Mouse (Mus musculus): ENCODE data around the gene Tbc1d17. TPM values are rescaled to one million over a fixed set of nuclear protein-coding genes. Genes with fewer than 3 reads are reported as not detected.

Gene Tbc1d17
- polyA plus RNA-seq, 1 experiment from 2014 or later: 108 TPM

DNA sequence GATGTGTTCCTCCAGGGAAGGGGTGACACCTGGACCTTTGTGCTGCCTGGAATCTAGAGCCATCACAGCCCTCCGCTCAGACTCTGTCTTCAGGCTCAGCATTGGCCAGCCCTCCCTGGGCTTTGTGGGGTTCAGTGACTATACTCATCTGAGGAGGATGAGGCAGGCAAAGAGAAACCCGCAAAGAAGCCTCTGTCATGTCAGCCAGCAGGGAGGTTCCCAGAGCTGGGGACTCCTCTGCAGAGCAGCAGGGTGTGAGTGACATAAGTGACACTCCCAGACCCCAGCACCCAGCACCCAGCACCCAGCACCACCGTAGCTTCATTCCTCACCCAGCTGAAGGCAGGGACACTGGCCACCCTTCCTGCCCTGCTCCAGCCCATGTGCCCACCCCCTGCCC, 59.3 kb downstream of the Tbc1d17 start:
- Histone ChIP-seq H3K27me3 (no peaks in the 10 kb centered on the region), H3K36me3 (no peaks in the 10 kb centered on the region), H3K9ac (no peak overlapping the region), H3K4me1 (replicated peaks) (no peaks in the 10 kb centered on the region), H3K9me3 (no peaks in the 10 kb centered on the region), H3K4me2 (no peak overlapping the region), H3K27ac (no peak overlapping the region), H3K4me3 (no peak overlapping the region)
- WGBS: 81% methylated on average over 3 of the region's 3 CpGs
- no peak for ATAC-seq (ENCODE audit: low FRiP score)

MicroRNAs encoded within 50 kb of the gene (microRNA counts, 519-probe panel; counts per million panel counts)
- 51.3 counts per million for microRNA mmu-miR-707

Small RNA genes lying within 50 kb of the gene (microRNA-seq; reads per million reads assigned to microRNA genes)
- not detected for gene Mir707

Other genes with a start within 250 kb of the Tbc1d17 start
- 1.9 and 2.3 TPM in 2 replicates for gene Myh14, start 178.2 kb downstream of the Tbc1d17 start, polyA plus RNA-seq (2015; fragmentation: Nextera tagmentation; extraction: Ambion mirVana)
- gene Izumo2, start 140.3 kb downstream of the Tbc1d17 start, polyA plus RNA-seq (2015; fragmentation: Nextera tagmentation; extraction: Ambion mirVana): not detected in 2 replicates
- gene Vrk3, start 100.7 kb downstream of the Tbc1d17 start, polyA plus RNA-seq (2015; fragmentation: Nextera tagmentation; extraction: Ambion mirVana): 28.4 and 33.0 TPM in 2 replicates
- 0.78 and 0.91 TPM in 2 replicates for gene Zfp473, start 98.0 kb downstream of the Tbc1d17 start, polyA plus RNA-seq (2015; fragmentation: Nextera tagmentation; extraction: Ambion mirVana)
- gene Nup62, start 33.0 kb downstream of the Tbc1d17 start, polyA plus RNA-seq (2015; fragmentation: Nextera tagmentation; extraction: Ambion mirVana): 47.6 and 47.9 TPM in 2 replicates
- 1.6 and 1.7 TPM in 2 replicates for gene Il4i1, start 32.7 kb downstream of the Tbc1d17 start, polyA plus RNA-seq (2015; fragmentation: Nextera tagmentation; extraction: Ambion mirVana)
- 3.5 and 4.2 TPM in 2 replicates for gene Atf5, start 32.4 kb downstream of the Tbc1d17 start, polyA plus RNA-seq (2015; fragmentation: Nextera tagmentation; extraction: Ambion mirVana)
- 86.8 and 93.7 TPM in 2 replicates for gene Akt1s1, start 88 bp downstream of the Tbc1d17 start, polyA plus RNA-seq (2015; fragmentation: Nextera tagmentation; extraction: Ambion mirVana)
- gene Pnkp, start 8.1 kb upstream of the Tbc1d17 start, polyA plus RNA-seq (2015; fragmentation: Nextera tagmentation; extraction: Ambion mirVana): 34.1 and 35.8 TPM in 2 replicates
- 495 and 503 TPM in 2 replicates for gene Ptov1, start 20.7 kb upstream of the Tbc1d17 start, polyA plus RNA-seq (2015; fragmentation: Nextera tagmentation; extraction: Ambion mirVana)
- 142 and 147 TPM in 2 replicates for gene Med25, start 43.6 kb upstream of the Tbc1d17 start, polyA plus RNA-seq (2015; fragmentation: Nextera tagmentation; extraction: Ambion mirVana)
- 19.3 and 19.8 TPM in 2 replicates for gene Fuz, start 47.0 kb upstream of the Tbc1d17 start, polyA plus RNA-seq (2015; fragmentation: Nextera tagmentation; extraction: Ambion mirVana)
- 105 and 108 TPM in 2 replicates for gene Ap2a1, start 80.4 kb upstream of the Tbc1d17 start, polyA plus RNA-seq (2015; fragmentation: Nextera tagmentation; extraction: Ambion mirVana)
- gene Tsks, start 94.1 kb upstream of the Tbc1d17 start, polyA plus RNA-seq (2015; fragmentation: Nextera tagmentation; extraction: Ambion mirVana): 0.17 TPM in 1 of 2 replicates, not detected in the other
- 52.2 and 56.3 TPM in 2 replicates for gene Cpt1c, start 125.8 kb upstream of the Tbc1d17 start, polyA plus RNA-seq (2015; fragmentation: Nextera tagmentation; extraction: Ambion mirVana)
- gene Prmt1, start 137.5 kb upstream of the Tbc1d17 start, polyA plus RNA-seq (2015; fragmentation: Nextera tagmentation; extraction: Ambion mirVana): 681 and 687 TPM in 2 replicates
- 66.7 and 68.3 TPM in 2 replicates for gene Irf3, start 148.6 kb upstream of the Tbc1d17 start, polyA plus RNA-seq (2015; fragmentation: Nextera tagmentation; extraction: Ambion mirVana)
- 16.2 and 19.7 TPM in 2 replicates for gene Bcl2l12, start 149.6 kb upstream of the Tbc1d17 start, polyA plus RNA-seq (2015; fragmentation: Nextera tagmentation; extraction: Ambion mirVana)
- gene Scaf1, start 167.3 kb upstream of the Tbc1d17 start, polyA plus RNA-seq (2015; fragmentation: Nextera tagmentation; extraction: Ambion mirVana): 42.4 and 45.2 TPM in 2 replicates
- 11.5 and 15.4 TPM in 2 replicates for gene Rras, start 168.9 kb upstream of the Tbc1d17 start, polyA plus RNA-seq (2015; fragmentation: Nextera tagmentation; extraction: Ambion mirVana)
- gene Prr12, start 203.8 kb upstream of the Tbc1d17 start, polyA plus RNA-seq (2015; fragmentation: Nextera tagmentation; extraction: Ambion mirVana): 13.8 and 14.5 TPM in 2 replicates
- gene Nosip, start 213.3 kb upstream of the Tbc1d17 start, polyA plus RNA-seq (2015; fragmentation: Nextera tagmentation; extraction: Ambion mirVana): 58.0 and 58.5 TPM in 2 replicates
- 14.8 and 17.1 TPM in 2 replicates for gene Prrg2, start 213.6 kb upstream of the Tbc1d17 start, polyA plus RNA-seq (2015; fragmentation: Nextera tagmentation; extraction: Ambion mirVana)
- gene Rcn3, start 243.1 kb upstream of the Tbc1d17 start, polyA plus RNA-seq (2015; fragmentation: Nextera tagmentation; extraction: Ambion mirVana): 93.8 and 103 TPM in 2 replicates